Mouse (Mus musculus) heart, postnatal 0 days (tissue): Measurements from ENCODE around the gene Kndc1.

Experiments
- CTCF ChIP-seq: IDR thresholded peaks from 2 replicates; pipeline ENCODE4 v1.5.1; 2016; ENCODE audit warnings: antibody characterized with exemption, control low read depth, low read depth
- EP300 ChIP-seq: IDR thresholded peaks from 2 replicates; pipeline ENCODE4 v1.6.1; 2016; ENCODE audit warnings: antibody characterized with exemption, low read depth

- no peak for TF ChIP-seq CTCF
- no peak for TF ChIP-seq EP300
Observed at GRCm38 (mm10) chr7:139974307-139974706, 79.8 kb downstream of the Kndc1 start.
